Mouse (Mus musculus): ENCODE results near the gene Josd1. TPM values are rescaled to one million over a fixed set of nuclear protein-coding genes. Genes with fewer than 3 reads are reported as not detected.

Josd1 gene
- polyA plus RNA-seq (2016; fragmentation: Nextera tagmentation; extraction: Ambion mirVana), result 26.7 and 26.9 TPM in 2 replicates

- Histone ChIP-seq H3K4me1 (peaks cover 64% of the 10 kb centered on the region), H3K36me3 (no peaks in the 10 kb centered on the region), H3K27ac (peak within 1 kb of the TSS; percentile 79), H3K9me3 (no peaks in the 10 kb centered on the region), H3K9ac (peak within 1 kb of the TSS; percentile 94), H3K27me3 (replicated peaks) (no peaks in the 10 kb centered on the region), H3K4me3 (peak within 1 kb of the TSS; percentile 87), H3K4me2 (replicated peaks) (peak within 1 kb of the TSS; percentile 82)
- under 1% methylated on average over 72 of the region's 72 CpGs for WGBS
- ATAC-seq (ENCODE audit: low FRiP score, low read depth), result peak; percentile 30
Measured at GRCm38 (mm10) chr15:79687646-79688267, at the start of gene Josd1. TSS of gene Josd1 (minus strand) at chr15:79687919.

- no peaks in the 10 kb centered on the region for H3K4me1 ChIP-seq
- no peak overlapping the region for H3K4me2 ChIP-seq (replicated peaks)
- H3K9ac ChIP-seq, result no peak overlapping the region
- no peak for ATAC-seq (ENCODE audit: low FRiP score, low read depth)
- no peaks in the 10 kb centered on the region for H3K27me3 ChIP-seq (replicated peaks)
- 84% methylated on average over 8 of the region's 8 CpGs for WGBS
- H3K36me3 ChIP-seq, result peaks cover 89% of the 10 kb centered on the region
- no peak overlapping the region for H3K27ac ChIP-seq
- no peaks in the 10 kb centered on the region for H3K9me3 ChIP-seq
- H3K4me3 ChIP-seq, result no peak overlapping the region
Measured at GRCm38 (mm10) chr15:79734311-79734710, 46.6 kb upstream of the Josd1 start.

GRCm38 (mm10) chr15:79733640-79734039 lies 45.9 kb upstream of the Josd1 start:
- Histone ChIP-seq H3K4me1 (no peaks in the 10 kb centered on the region), H3K27me3 (replicated peaks) (no peaks in the 10 kb centered on the region), H3K9me3 (no peaks in the 10 kb centered on the region), H3K4me3 (no peak overlapping the region), H3K36me3 (peaks cover 89% of the 10 kb centered on the region), H3K27ac (no peak overlapping the region), H3K4me2 (replicated peaks) (no peak overlapping the region), H3K9ac (no peak overlapping the region)
- ATAC-seq (ENCODE audit: low FRiP score, low read depth), result no peak
- 76% methylated on average over 4 of the region's 4 CpGs for WGBS

- H3K9ac ChIP-seq, result no peak overlapping the region
- 93% methylated on average over 8 of the region's 8 CpGs for WGBS
- ATAC-seq (ENCODE audit: low FRiP score, low read depth), result no peak
- no peak overlapping the region for H3K4me3 ChIP-seq
- H3K27me3 ChIP-seq (replicated peaks), result no peaks in the 10 kb centered on the region
- no peak overlapping the region for H3K27ac ChIP-seq
- H3K4me1 ChIP-seq, result no peaks in the 10 kb centered on the region
- no peak overlapping the region for H3K4me2 ChIP-seq (replicated peaks)
- peaks cover 89% of the 10 kb centered on the region for H3K36me3 ChIP-seq
- no peaks in the 10 kb centered on the region for H3K9me3 ChIP-seq
Measured at GRCm38 (mm10) chr15:79733192-79733591, 45.5 kb upstream of the Josd1 start.

- H3K4me3 ChIP-seq, result no peak overlapping the region
- H3K27me3 ChIP-seq (replicated peaks), result no peaks in the 10 kb centered on the region
- H3K36me3 ChIP-seq, result peaks cover 89% of the 10 kb centered on the region
- no peak overlapping the region for H3K9ac ChIP-seq
- 84% methylated on average over 7 of the region's 7 CpGs for WGBS
- no peak overlapping the region for H3K4me2 ChIP-seq (replicated peaks)
- no peaks in the 10 kb centered on the region for H3K4me1 ChIP-seq
- ATAC-seq (ENCODE audit: low FRiP score, low read depth), result no peak
- H3K9me3 ChIP-seq, result no peaks in the 10 kb centered on the region
- H3K27ac ChIP-seq, result no peak overlapping the region
Measured at GRCm38 (mm10) chr15:79731554-79731953, 43.8 kb upstream of the Josd1 start.

- no peak overlapping the region for H3K27ac ChIP-seq
- WGBS, result 94% methylated on average over 10 of the region's 10 CpGs
- peaks cover 91% of the 10 kb centered on the region for H3K36me3 ChIP-seq
- no peak overlapping the region for H3K4me3 ChIP-seq
- H3K4me2 ChIP-seq (replicated peaks), result no peak overlapping the region
- H3K27me3 ChIP-seq (replicated peaks), result no peaks in the 10 kb centered on the region
- no peaks in the 10 kb centered on the region for H3K4me1 ChIP-seq
- no peak for ATAC-seq (ENCODE audit: low FRiP score, low read depth)
- no peak overlapping the region for H3K9ac ChIP-seq
- no peaks in the 10 kb centered on the region for H3K9me3 ChIP-seq
Measured at GRCm38 (mm10) chr15:79728731-79729388, 41.1 kb upstream of the Josd1 start.

- Histone ChIP-seq H3K4me2 (replicated peaks) (no peak overlapping the region), H3K4me3 (no peak overlapping the region), H3K9ac (no peak overlapping the region), H3K4me1 (no peaks in the 10 kb centered on the region), H3K27ac (no peak overlapping the region), H3K9me3 (no peaks in the 10 kb centered on the region), H3K36me3 (peaks cover 88% of the 10 kb centered on the region), H3K27me3 (replicated peaks) (no peaks in the 10 kb centered on the region)
- no peak for ATAC-seq (ENCODE audit: low FRiP score, low read depth)
- WGBS, result 66% methylated on average over 5 of the region's 5 CpGs
Measured at GRCm38 (mm10) chr15:79728311-79728710, 40.6 kb upstream of the Josd1 start.

GRCm38 (mm10) chr15:79727840-79728239 lies 40.1 kb upstream of the Josd1 start:
- H3K4me2 ChIP-seq (replicated peaks), result no peak overlapping the region
- H3K9ac ChIP-seq, result no peak overlapping the region
- no peak overlapping the region for H3K4me3 ChIP-seq
- no peaks in the 10 kb centered on the region for H3K4me1 ChIP-seq
- H3K9me3 ChIP-seq, result no peaks in the 10 kb centered on the region
- H3K27me3 ChIP-seq (replicated peaks), result no peaks in the 10 kb centered on the region
- 91% methylated on average over 6 of the region's 6 CpGs for WGBS
- no peak overlapping the region for H3K27ac ChIP-seq
- peaks cover 84% of the 10 kb centered on the region for H3K36me3 ChIP-seq
- no peak for ATAC-seq (ENCODE audit: low FRiP score, low read depth)

GRCm38 (mm10) chr15:79725190-79725789 lies 37.6 kb upstream of the Josd1 start:
- H3K27me3 ChIP-seq (replicated peaks), result no peaks in the 10 kb centered on the region
- no peak for ATAC-seq (ENCODE audit: low FRiP score, low read depth)
- H3K4me1 ChIP-seq, result no peaks in the 10 kb centered on the region
- H3K4me3 ChIP-seq, result no peak overlapping the region
- no peak overlapping the region for H3K27ac ChIP-seq
- H3K9ac ChIP-seq, result no peak overlapping the region
- H3K36me3 ChIP-seq, result peaks cover 78% of the 10 kb centered on the region
- WGBS, result 93% methylated on average over 11 of the region's 11 CpGs
- no peaks in the 10 kb centered on the region for H3K9me3 ChIP-seq
- H3K4me2 ChIP-seq (replicated peaks), result no peak overlapping the region

GRCm38 (mm10) chr15:79723439-79723838 lies 35.7 kb upstream of the Josd1 start:
- Histone ChIP-seq H3K27ac (no peak overlapping the region), H3K9ac (no peak overlapping the region; the same call in 1 of the 2 replicates), H3K4me1 (no peaks in the 10 kb centered on the region), H3K9me3 (no peaks in the 10 kb centered on the region), H3K27me3 (replicated peaks) (no peaks in the 10 kb centered on the region), H3K36me3 (peaks cover 78% of the 10 kb centered on the region), H3K4me2 (replicated peaks) (no peak overlapping the region), H3K4me3 (no peak overlapping the region)
- 44% methylated on average over 1 of the region's 1 CpGs for WGBS
- no peak for ATAC-seq (ENCODE audit: low FRiP score, low read depth)

GRCm38 (mm10) chr15:79720796-79721195 lies 33.1 kb upstream of the Josd1 start:
- Histone ChIP-seq H3K27me3 (replicated peaks) (no peaks in the 10 kb centered on the region), H3K27ac (no peak overlapping the region), H3K36me3 (peaks cover 78% of the 10 kb centered on the region)

GRCm38 (mm10) chr15:79720267-79720666 lies 32.5 kb upstream of the Josd1 start:
- H3K27me3 ChIP-seq (replicated peaks), result no peaks in the 10 kb centered on the region
- H3K4me2 ChIP-seq (replicated peaks), result no peak overlapping the region
- H3K9ac ChIP-seq, result no peak overlapping the region
- 94% methylated on average over 8 of the region's 8 CpGs for WGBS
- H3K9me3 ChIP-seq, result no peaks in the 10 kb centered on the region
- ATAC-seq (ENCODE audit: low FRiP score, low read depth), result no peak
- peaks cover 78% of the 10 kb centered on the region for H3K36me3 ChIP-seq
- H3K27ac ChIP-seq, result no peak overlapping the region
- no peak overlapping the region for H3K4me3 ChIP-seq
- H3K4me1 ChIP-seq, result no peaks in the 10 kb centered on the region

More at GRCm38 (mm10) chr15:79720796-79721195, 33.1 kb upstream of the Josd1 start:
- H3K4me1 ChIP-seq, result no peaks in the 10 kb centered on the region
- H3K9me3 ChIP-seq, result no peaks in the 10 kb centered on the region
- H3K4me2 ChIP-seq (replicated peaks), result no peak overlapping the region
- ATAC-seq (ENCODE audit: low FRiP score, low read depth), result no peak
- 88% methylated on average over 4 of the region's 4 CpGs for WGBS
- no peak overlapping the region for H3K4me3 ChIP-seq
- H3K9ac ChIP-seq, result no peak overlapping the region

Measured in neural tube, embryonic 12.5 days (tissue).